Mouse (Mus musculus) frontal cortex, adult 2 months (tissue): ENCODE results near the gene Pold3. TPM values are rescaled to one million over a fixed set of nuclear protein-coding genes. Genes with fewer than 3 reads are reported as not detected.

ENCODE experiments used
- DNase-seq, 2 experiments: peaks; one replicate each; pipeline ENCODE4 v3.0.0; 2022; ENCODE audit warnings: low spot score in 1 of 2; ENCODE audit errors: extremely low spot score in 1 of 2
- polyA plus RNA-seq: library from polyadenylated mRNA; depleted of rRNA; stranded (reverse); fragments of >200 nt; gene quantifications from 2 replicates; pipeline ENCODE4 v1.2.3, GENCODE M21; 2012; rRNA removed

The Pold3 gene
- polyA plus RNA-seq, 1 experiment: 32.7 TPM

GRCm38 (mm10) chr7:100033672-100034071 is 87.7 kb downstream of the Pold3 start:
- no peak for DNase-seq

Other genes starting within 250 kb of the Pold3 start
- 20.2 and 22.0 TPM in 2 replicates for gene Rnf169, start 141.1 kb downstream of the Pold3 start, polyA plus RNA-seq
- gene Chrdl2, start 115.4 kb downstream of the Pold3 start, polyA plus RNA-seq: 0.36 and 0.65 TPM in 2 replicates
- 6.0 and 7.7 TPM in 2 replicates for gene Lipt2, start 37.7 kb upstream of the Pold3 start, polyA plus RNA-seq
- gene Kcne3, start 54.9 kb upstream of the Pold3 start, polyA plus RNA-seq: 0.27 and 0.62 TPM in 2 replicates
- gene Pgm2l1, start 105.8 kb upstream of the Pold3 start, polyA plus RNA-seq: 67.0 and 70.8 TPM in 2 replicates
- gene P4ha3, start 164.0 kb upstream of the Pold3 start, polyA plus RNA-seq: 4.7 and 4.8 TPM in 2 replicates